Mouse (Mus musculus): Measurements from ENCODE around the gene Frs2.

DNA sequence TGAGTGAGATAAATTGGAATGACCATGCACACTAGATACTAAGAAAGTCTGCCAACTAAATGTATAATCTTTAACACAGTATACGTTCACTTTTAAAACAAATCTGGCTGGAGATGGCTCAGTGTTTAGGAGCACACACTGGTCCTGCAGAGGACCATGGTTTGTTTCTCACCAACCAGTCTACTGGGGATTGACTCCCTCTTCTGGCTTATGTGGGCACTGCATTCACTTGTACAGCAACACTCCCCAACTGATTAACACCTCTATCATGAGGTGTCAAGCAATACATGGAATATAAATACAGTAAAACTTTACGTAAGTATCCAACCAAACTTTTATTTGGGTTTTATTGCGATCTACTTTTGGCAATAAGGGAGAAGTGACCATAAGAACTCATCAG, 79.2 kb downstream of the Frs2 start:
- TF ChIP-seq CTCF (IDR thresholded peaks at IDR 0.05; ENCODE audit: low read depth) (no peak), EP300 (IDR thresholded peaks at IDR 0.05; ENCODE audit: low read depth) (no peak)
